Mouse (Mus musculus): ENCODE results near the gene Slc18a2. TPM values are rescaled to one million over a fixed set of nuclear protein-coding genes. Genes with fewer than 3 reads are reported as not detected.

Slc18a2 gene
- total RNA-seq, 1 experiment = 0.18 TPM

DNA sequence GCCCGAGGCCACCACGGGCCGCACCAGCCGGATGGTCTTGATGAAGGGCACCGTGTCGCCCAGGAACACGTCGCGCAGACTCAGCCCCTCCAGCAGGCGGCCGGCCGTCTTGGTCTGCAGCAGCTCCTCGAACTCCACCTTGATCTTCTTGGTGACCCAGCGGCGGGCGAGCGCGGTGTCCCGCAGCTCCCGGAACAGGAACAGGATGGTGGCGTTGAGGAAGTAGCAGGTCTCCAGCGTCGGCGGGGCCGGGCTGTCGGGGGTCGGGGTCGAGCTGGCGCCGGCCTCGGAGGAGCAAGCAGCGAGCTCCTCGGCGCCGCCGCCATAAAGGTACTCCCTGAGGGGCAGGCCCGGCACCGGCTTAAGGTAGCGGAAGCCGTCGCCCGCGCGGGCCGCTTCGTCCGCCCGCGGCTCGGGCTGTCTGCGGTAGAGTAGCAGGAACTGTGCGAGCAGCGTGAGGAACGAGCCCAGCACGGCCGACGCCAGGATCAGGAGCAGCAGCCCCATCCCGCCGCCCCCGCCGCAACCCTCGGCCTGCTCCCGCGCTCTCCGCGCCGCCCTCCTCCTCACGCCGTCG, 84.5 kb downstream of the Slc18a2 start:
- H3K36me3 ChIP-seq (ENCODE audit: control insufficient read depth, insufficient read depth, low read length, poor library complexity, severe bottlenecking) = no peaks in the 10 kb centered on the region
- DNase-seq (ENCODE audit: low read depth, low spot score) = peak; percentile 7
- TF ChIP-seq CHD2 (IDR thresholded peaks at IDR 0.05; ENCODE audit: low read depth, low read length) (no peak), HCFC1 (IDR thresholded peaks at IDR 0.05; ENCODE audit: borderline replicate concordance, insufficient read depth, low read length) (0 out of 2 replicates have a peak, but pooled peaks have one; percentile 44)
- H3K4me3 ChIP-seq (ENCODE audit: insufficient read depth in 1 of 2, low read depth in 1 of 2, low read length in 2 of 2, poor library complexity in 1 of 2, severe bottlenecking in 1 of 2) = peak overlapping the region; percentile 80 to 94
- H3K27ac ChIP-seq (ENCODE audit: insufficient read depth, low read depth, low read length, poor library complexity, severe bottlenecking) = no peak overlapping the region
- no peaks in the 10 kb centered on the region for H3K9me3 ChIP-seq (ENCODE audit: control insufficient read depth, insufficient read depth, low read depth, low read length)
- in situ Hi-C loops (cut with MboI; ENCODE audit: low sequenced_read_pairs in 2 of 2, unreplicated experiment in 2 of 2) = no loop called here
- H3K4me1 ChIP-seq (ENCODE audit: control insufficient read depth in 2 of 2, insufficient read depth in 2 of 2, low read length in 2 of 2, poor library complexity in 1 of 2) = peaks cover 2 to 4% of the 10 kb centered on the region in 2 experiments; a peak in 2 of 4 replicates
- H3K9ac ChIP-seq (ENCODE audit: insufficient read depth, low read depth, low read length, poor library complexity, severe bottlenecking) = peak overlapping the region; percentile 95

Other genes starting within 250 kb of the Slc18a2 start
- gene Shtn1, start 184.8 kb upstream of the Slc18a2 start, total RNA-seq (2012; rRNA removed) = 0.63 and 1.6 TPM in 2 replicates
- not detected in 2 replicates for gene Vax1, start 90.8 kb upstream of the Slc18a2 start, total RNA-seq (2012; rRNA removed)
- 0.11 and 0.18 TPM in 2 replicates for gene Kcnk18, start 41.7 kb upstream of the Slc18a2 start, total RNA-seq (2012; rRNA removed)
- 262 and 538 TPM in 2 replicates for gene Rps12-ps3, start 61.4 kb downstream of the Slc18a2 start, total RNA-seq (2012; rRNA removed)
- gene Pdzd8, start 84.9 kb downstream of the Slc18a2 start, total RNA-seq (2012; rRNA removed) = 50.6 and 54.0 TPM in 2 replicates
- 0.36 TPM in 1 of 2 replicates, not detected in the other for gene Emx2, start 197.5 kb downstream of the Slc18a2 start, total RNA-seq (2012; rRNA removed)